Mouse (Mus musculus) brain, embryonic 14.5 days (tissue): Measurements from ENCODE around the gene Ccdc33.

Source experiments
- CTCF ChIP-seq: fragments of 200-500 bp; IDR thresholded peaks from 2 replicates; pipeline ENCODE4 v1.5.1; 2012; ENCODE audit warnings: inconsistent platforms, mild to moderate bottlenecking, moderate library complexity, borderline replicate concordance; ENCODE audit not compliant: insufficient read depth, insufficient read length; ENCODE audit errors: extremely low read depth
- POLR2A ChIP-seq: fragments of 200-500 bp; IDR thresholded peaks from 2 replicates; pipeline ENCODE4 v1.6.1; 2012; ENCODE audit warnings: mild to moderate bottlenecking, inconsistent platforms, borderline replicate concordance; ENCODE audit not compliant: poor library complexity, insufficient read depth, insufficient read length, severe bottlenecking; ENCODE audit errors: extremely low read depth

- TF ChIP-seq CTCF (no peak), POLR2A (no peak)
Measured at GRCm38 (mm10) chr9:58066731-58067095, 51.9 kb downstream of the Ccdc33 start.
